Mouse (Mus musculus) bone marrow macrophage, adult 2 months (primary cell): ENCODE measurements at regions not wholly inside any gene's neighbourhood (a gene's known extent, or its start where the extent isn't known, plus 50 kb on each side); places are given as distances from the start of the nearest gene placed in this dataset.

Source experiments
- CTCF ChIP-seq: IDR thresholded peaks from 2 replicates; pipeline ENCODE4 v1.5.1; 2012; ENCODE audit warnings: low read depth, mild to moderate bottlenecking, low read length, moderate library complexity
- POLR2A ChIP-seq: IDR thresholded peaks from 2 replicates; pipeline ENCODE4 v1.6.1; 2012; ENCODE audit warnings: mild to moderate bottlenecking, low read depth, low read length, borderline replicate concordance

GRCm38 (mm10) chr2:10788509-10788908 is 383.4 kb upstream of the Prkcq start:
- TF ChIP-seq CTCF (no peak), POLR2A (no peak)
